Mouse (Mus musculus): ENCODE measurements around the gene Synpo2l. TPM values are rescaled to one million over a fixed set of nuclear protein-coding genes. Genes with fewer than 3 reads are reported as not detected.

Synpo2l gene
- polyA plus RNA-seq, 1 experiment from 2014 or later: 1.3 TPM

GRCm38 (mm10) chr14:20677906-20678305, 9.8 kb upstream of the Synpo2l start:
- no peak for ATAC-seq (ENCODE audit: insufficient read depth)
- 85% methylated on average over 4 of the region's 4 CpGs for WGBS (ENCODE audit: insufficient replicate concordance)
- Histone ChIP-seq H3K4me1 (replicated peaks) (peaks cover 30% of the 10 kb centered on the region), H3K4me3 (replicated peaks) (no peak overlapping the region), H3K36me3 (replicated peaks) (peaks cover 72% of the 10 kb centered on the region), H3K27me3 (no peaks in the 10 kb centered on the region), H3K27ac (replicated peaks) (no peak overlapping the region), H3K9ac (no peak overlapping the region), H3K4me2 (no peak overlapping the region), H3K9me3 (replicated peaks) (no peaks in the 10 kb centered on the region)

- WGBS (ENCODE audit: insufficient replicate concordance): under 1% methylated on average over 43 of the region's 43 CpGs
- Histone ChIP-seq H3K9me3 (replicated peaks) (no peaks in the 10 kb centered on the region), H3K27ac (replicated peaks) (peak within 1 kb of the TSS; percentile 91), H3K4me2 (peak within 1 kb of the TSS; percentile 86), H3K4me3 (replicated peaks) (peak within 1 kb of the TSS; percentile 97), H3K36me3 (replicated peaks) (peaks cover 35% of the 10 kb centered on the region), H3K9ac (peak within 1 kb of the TSS; percentile 88), H3K4me1 (replicated peaks) (peaks cover 22% of the 10 kb centered on the region), H3K27me3 (peaks cover 14% of the 10 kb centered on the region)
- ATAC-seq (ENCODE audit: insufficient read depth): peak; percentile 93
Observed at GRCm38 (mm10) chr14:20674064-20674833, 6.1 kb upstream of the Synpo2l start, which contains the start of gene Sec24c. Sec24c (plus strand) TSS chr14:20674308.

GRCm38 (mm10) chr14:20673735-20674063, 5.5 kb upstream of the Synpo2l start:
- peak; percentile 64 for ATAC-seq (ENCODE audit: insufficient read depth)
- Histone ChIP-seq H3K27ac (replicated peaks) (peak overlapping the region; percentile 91), H3K9ac (peak overlapping the region; percentile 7; the same call in 1 of the 2 replicates), H3K9me3 (replicated peaks) (no peaks in the 10 kb centered on the region), H3K4me3 (replicated peaks) (peak overlapping the region; percentile 97), H3K27me3 (peaks cover 20% of the 10 kb centered on the region), H3K4me1 (replicated peaks) (peaks cover 22% of the 10 kb centered on the region), H3K4me2 (peak overlapping the region; percentile 86), H3K36me3 (replicated peaks) (peaks cover 30% of the 10 kb centered on the region)
- WGBS (ENCODE audit: insufficient replicate concordance): 8% methylated on average over 13 of the region's 13 CpGs

GRCm38 (mm10) chr14:20672990-20673389, 4.8 kb upstream of the Synpo2l start:
- Histone ChIP-seq H3K9me3 (replicated peaks) (no peaks in the 10 kb centered on the region), H3K4me2 (peak overlapping the region; percentile 86; the same call in 1 of the 2 replicates), H3K4me3 (replicated peaks) (no peak overlapping the region), H3K36me3 (replicated peaks) (peaks cover 23% of the 10 kb centered on the region), H3K9ac (no peak overlapping the region), H3K27me3 (peaks cover 27% of the 10 kb centered on the region), H3K27ac (replicated peaks) (0 out of 2 replicates have a peak overlapping the region, but pooled peaks have one; percentile 31), H3K4me1 (replicated peaks) (peaks cover 18% of the 10 kb centered on the region)
- no peak for ATAC-seq (ENCODE audit: insufficient read depth)
- WGBS (ENCODE audit: insufficient replicate concordance): 78% methylated on average over 2 of the region's 2 CpGs

- no peak overlapping the region for H3K4me3 ChIP-seq (replicated peaks)
Observed at GRCm38 (mm10) chr14:20667469-20667868, 685 bp downstream of the Synpo2l start.

GRCm38 (mm10) chr14:20664436-20664835, 3.7 kb downstream of the Synpo2l start:
- WGBS (ENCODE audit: insufficient replicate concordance): 24% methylated on average over 3 of the region's 3 CpGs

More at GRCm38 (mm10) chr14:20667469-20667868, 685 bp downstream of the Synpo2l start:
- H3K4me2 ChIP-seq: no peak overlapping the region
- WGBS (ENCODE audit: insufficient replicate concordance): 51% methylated on average over 1 of the region's 1 CpGs
- no peak overlapping the region for H3K9ac ChIP-seq
- H3K27me3 ChIP-seq: peaks cover 76% of the 10 kb centered on the region
- no peaks in the 10 kb centered on the region for H3K9me3 ChIP-seq (replicated peaks)
- H3K27ac ChIP-seq (replicated peaks): no peak overlapping the region
- ATAC-seq (ENCODE audit: insufficient read depth): no peak
- no peaks in the 10 kb centered on the region; the same call in 1 of the 2 replicates for H3K4me1 ChIP-seq (replicated peaks)
- H3K36me3 ChIP-seq (replicated peaks): no peaks in the 10 kb centered on the region

GRCm38 (mm10) chr14:20663601-20664000, 4.6 kb downstream of the Synpo2l start:
- no peak overlapping the region for H3K4me2 ChIP-seq
- 42% methylated on average over 2 of the region's 2 CpGs for WGBS (ENCODE audit: insufficient replicate concordance)
- H3K27ac ChIP-seq (replicated peaks): no peak overlapping the region
- peaks cover 70% of the 10 kb centered on the region for H3K27me3 ChIP-seq
- no peak overlapping the region for H3K9ac ChIP-seq
- no peaks in the 10 kb centered on the region for H3K9me3 ChIP-seq (replicated peaks)
- ATAC-seq (ENCODE audit: insufficient read depth): no peak
- H3K36me3 ChIP-seq (replicated peaks): no peaks in the 10 kb centered on the region
- H3K4me3 ChIP-seq (replicated peaks): no peak overlapping the region
- H3K4me1 ChIP-seq (replicated peaks): peaks cover 20% of the 10 kb centered on the region

More at GRCm38 (mm10) chr14:20664436-20664835, 3.7 kb downstream of the Synpo2l start:
- Histone ChIP-seq H3K36me3 (replicated peaks) (no peaks in the 10 kb centered on the region), H3K9me3 (replicated peaks) (no peaks in the 10 kb centered on the region), H3K27me3 (peaks cover 78% of the 10 kb centered on the region), H3K4me1 (replicated peaks) (peaks cover 20% of the 10 kb centered on the region), H3K4me2 (no peak overlapping the region), H3K4me3 (replicated peaks) (no peak overlapping the region), H3K27ac (replicated peaks) (no peak overlapping the region), H3K9ac (no peak overlapping the region)
- no peak for ATAC-seq (ENCODE audit: insufficient read depth)

GRCm38 (mm10) chr14:20662740-20663139, 5.4 kb downstream of the Synpo2l start:
- no peak overlapping the region for H3K4me2 ChIP-seq
- peaks cover 20% of the 10 kb centered on the region for H3K4me1 ChIP-seq (replicated peaks)
- H3K4me3 ChIP-seq (replicated peaks): no peak overlapping the region
- no peaks in the 10 kb centered on the region for H3K9me3 ChIP-seq (replicated peaks)
- 53% methylated on average over 3 of the region's 3 CpGs for WGBS (ENCODE audit: insufficient replicate concordance)
- no peak for ATAC-seq (ENCODE audit: insufficient read depth)
- no peak overlapping the region for H3K27ac ChIP-seq (replicated peaks)
- peaks cover 61% of the 10 kb centered on the region for H3K27me3 ChIP-seq
- no peak overlapping the region for H3K9ac ChIP-seq
- no peaks in the 10 kb centered on the region for H3K36me3 ChIP-seq (replicated peaks)

- no peak for ATAC-seq (ENCODE audit: insufficient read depth)
- Histone ChIP-seq H3K4me2 (peak overlapping the region; percentile 91), H3K4me3 (replicated peaks) (peak overlapping the region; percentile 62), H3K27me3 (peaks cover 55% of the 10 kb centered on the region), H3K4me1 (replicated peaks) (peaks cover 20% of the 10 kb centered on the region), H3K9ac (peak overlapping the region; percentile 50), H3K36me3 (replicated peaks) (no peaks in the 10 kb centered on the region), H3K27ac (replicated peaks) (0 out of 2 replicates have a peak overlapping the region, but pooled peaks have one; percentile 11), H3K9me3 (replicated peaks) (no peaks in the 10 kb centered on the region)
- 22% methylated on average over 19 of the region's 19 CpGs for WGBS (ENCODE audit: insufficient replicate concordance)
Observed at GRCm38 (mm10) chr14:20661661-20662331, 6.4 kb downstream of the Synpo2l start.

- H3K27ac ChIP-seq (replicated peaks): 0 out of 2 replicates have a peak overlapping the region, but pooled peaks have one; percentile 11
- H3K4me1 ChIP-seq (replicated peaks): peaks cover 20% of the 10 kb centered on the region
- ATAC-seq (ENCODE audit: insufficient read depth): peak; percentile 78
- peak overlapping the region; percentile 62 for H3K4me3 ChIP-seq (replicated peaks)
- no peaks in the 10 kb centered on the region for H3K36me3 ChIP-seq (replicated peaks)
- H3K4me2 ChIP-seq: peak overlapping the region; percentile 91
- peaks cover 47% of the 10 kb centered on the region for H3K27me3 ChIP-seq
- H3K9me3 ChIP-seq (replicated peaks): no peaks in the 10 kb centered on the region
- H3K9ac ChIP-seq: peak overlapping the region; percentile 50
- WGBS (ENCODE audit: insufficient replicate concordance): 2% methylated on average over 52 of the region's 52 CpGs
Observed at GRCm38 (mm10) chr14:20660827-20661660, 7.1 kb downstream of the Synpo2l start.
